Mouse (Mus musculus) thymus, postnatal 10 days (tissue): ENCODE measurements around the gene Bpifa6.
"Not testable (repeated sequence)": the region's sequence is repeated elsewhere in the genome, so short reads cannot be mapped to it uniquely, and the experiment has no call there.

Experiments used
- DNase-seq, 2 experiments: peaks; one replicate each; pipeline ENCODE4 v3.0.0; 2021; ENCODE audit warnings: low spot score in 2 of 2

The Bpifa6 gene

DNA sequence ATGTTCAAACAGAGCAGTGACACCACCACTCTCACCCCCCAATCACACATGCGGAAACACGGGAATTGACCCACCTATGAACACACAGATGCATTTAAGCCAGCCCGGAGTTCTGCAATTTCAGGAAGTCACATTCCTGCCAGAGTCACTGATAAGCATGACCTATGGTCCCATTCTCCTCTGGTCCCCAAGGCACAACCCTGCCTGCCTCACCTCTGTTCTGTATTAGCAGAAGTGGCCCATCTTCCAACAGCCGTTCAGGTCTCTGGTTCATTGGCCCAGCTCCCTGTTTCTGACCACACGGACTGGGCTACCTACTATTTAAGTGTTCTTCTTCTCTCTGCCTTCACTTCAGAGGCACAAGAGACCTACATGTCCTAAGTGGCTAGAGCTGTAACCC, at the start of gene Bpifa6:
TSS of gene Bpifa6 (plus strand) at position 364 of the 400 bp plus-strand sequence.
- DNase-seq = no peak

DNA sequence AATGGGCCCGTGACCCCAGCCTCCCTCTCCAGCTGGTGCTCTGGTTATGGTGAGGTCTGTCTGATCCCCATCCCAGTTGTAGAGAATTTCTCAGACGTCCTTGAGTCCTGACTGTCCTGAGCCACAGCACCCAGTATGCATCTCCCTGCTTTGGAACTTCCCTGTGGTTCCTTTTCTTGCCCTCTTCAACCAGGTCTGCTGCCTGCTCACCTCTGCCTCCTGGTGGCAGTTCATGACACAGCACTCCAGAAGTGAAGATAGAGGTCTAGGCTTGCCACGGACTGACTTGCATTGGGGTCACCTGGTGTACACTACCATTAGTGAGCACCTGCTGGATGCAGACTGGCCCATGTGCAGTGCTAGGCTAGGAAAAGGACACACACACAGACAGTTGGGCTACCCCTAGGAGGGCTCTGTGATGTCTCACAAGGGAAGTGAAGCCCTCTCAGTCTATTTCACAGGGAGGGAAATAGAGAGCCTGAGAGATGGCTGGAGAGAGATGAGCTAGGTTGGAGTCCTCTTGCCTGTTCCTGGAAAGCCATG, 44.8 kb upstream of the Bpifa6 start:
- peak; percentile 12 to 44 for DNase-seq

DNA sequence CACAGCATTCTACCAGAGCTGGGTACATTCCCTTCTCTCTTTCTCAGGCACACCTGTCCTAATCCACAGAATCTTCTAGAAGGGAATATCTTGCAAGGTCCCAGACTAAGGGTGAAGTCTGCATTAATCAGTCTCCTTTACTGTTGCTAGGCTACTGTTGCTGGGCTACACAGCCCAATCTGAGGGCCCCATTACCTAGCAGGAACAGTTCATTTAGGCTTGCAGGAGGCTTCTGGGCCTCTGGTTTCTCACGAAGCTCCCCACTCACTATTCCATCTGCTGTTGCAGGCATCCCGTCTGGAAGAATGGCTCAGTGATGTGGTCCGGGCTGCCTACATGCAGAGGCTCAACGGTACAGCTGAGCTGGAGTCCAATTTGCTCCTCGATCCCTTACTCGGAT, 43.6 kb upstream of the Bpifa6 start:
- DNase-seq = no peak

DNA sequence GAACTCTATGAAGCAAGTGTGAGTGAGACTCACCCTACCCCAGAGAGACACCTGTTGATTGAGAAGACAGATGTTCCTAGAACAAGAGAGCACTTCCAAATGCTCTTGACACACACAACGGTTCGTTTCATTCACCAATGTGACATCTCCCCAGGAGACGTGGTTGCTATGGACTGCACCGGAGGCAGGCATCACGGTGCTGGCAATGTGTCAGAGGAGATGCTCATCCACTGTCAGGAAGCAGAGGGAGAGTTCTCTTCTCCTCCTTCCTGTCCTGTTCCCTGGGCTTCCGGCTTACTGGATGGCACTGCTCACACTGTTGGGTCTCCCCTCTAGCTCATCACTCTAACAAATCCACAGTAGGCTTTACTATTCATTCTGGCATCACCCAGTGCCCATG, 41.4 kb upstream of the Bpifa6 start:
- no peak for DNase-seq

DNA sequence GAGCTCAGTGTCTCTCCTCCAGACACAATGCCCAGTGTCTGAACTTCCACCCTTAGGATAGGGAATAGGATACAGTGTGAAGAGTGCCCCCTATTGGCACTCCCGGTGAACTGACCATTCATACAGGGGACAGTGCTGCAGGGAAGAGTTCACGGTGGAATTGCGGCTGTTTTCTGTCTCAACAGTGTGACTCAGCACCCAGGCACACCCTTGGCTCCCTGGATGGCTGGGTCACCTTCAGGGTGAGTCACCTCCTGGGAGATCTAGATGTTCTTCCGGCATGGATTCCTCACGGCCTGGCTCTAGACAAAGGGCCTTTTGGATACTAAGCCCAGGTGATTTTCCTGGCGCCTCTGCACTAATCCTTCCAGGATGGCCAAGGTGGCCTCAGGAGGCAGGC, 39.4 kb upstream of the Bpifa6 start:
- DNase-seq = no peak

DNA sequence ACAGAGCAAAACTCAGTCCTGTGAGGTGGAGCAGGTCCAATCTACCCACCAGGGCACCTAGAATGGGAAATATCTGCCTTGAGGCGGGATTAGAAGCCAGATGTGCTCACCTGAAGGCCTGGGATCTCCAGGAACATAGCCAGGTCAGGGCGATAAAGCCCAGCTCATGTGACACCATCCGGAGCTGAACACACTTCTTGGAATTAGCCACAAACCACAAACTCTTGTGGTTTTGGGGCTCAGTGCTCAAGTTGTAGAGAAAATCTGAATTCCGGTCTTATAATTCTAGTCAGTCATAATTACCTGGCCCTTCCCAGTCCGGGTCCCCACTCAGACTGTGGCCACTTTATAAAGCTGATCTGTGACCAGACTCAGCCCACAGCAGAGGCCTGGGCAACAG, 36.9 kb upstream of the Bpifa6 start, which contains the start of gene Bpifb4:
TSS of gene Bpifb4 (plus strand) at position 370 of the 400 bp plus-strand sequence.
- no peak for DNase-seq

DNA sequence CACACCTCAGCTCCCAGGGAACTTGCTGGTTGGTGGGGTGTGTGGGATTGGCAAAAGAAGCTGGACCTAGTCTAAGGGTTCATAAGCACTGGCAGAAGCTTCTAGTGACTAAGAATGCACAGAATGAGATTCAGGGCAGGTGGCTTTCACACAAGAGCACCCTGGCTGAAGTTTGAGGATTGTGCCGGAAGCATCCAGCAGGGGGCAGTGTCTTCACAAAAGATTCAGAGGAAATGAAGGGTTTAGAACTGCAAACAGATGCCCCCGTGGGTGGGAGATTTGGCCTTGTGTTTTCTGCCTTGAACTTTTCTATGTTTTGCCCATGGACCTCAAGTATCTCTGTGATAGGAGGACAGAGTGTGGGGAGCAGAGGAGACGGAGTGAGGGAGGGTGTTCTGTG, 31.2 kb upstream of the Bpifa6 start:
- peak in 1 of 2 experiments; percentile 45 for DNase-seq

DNA sequence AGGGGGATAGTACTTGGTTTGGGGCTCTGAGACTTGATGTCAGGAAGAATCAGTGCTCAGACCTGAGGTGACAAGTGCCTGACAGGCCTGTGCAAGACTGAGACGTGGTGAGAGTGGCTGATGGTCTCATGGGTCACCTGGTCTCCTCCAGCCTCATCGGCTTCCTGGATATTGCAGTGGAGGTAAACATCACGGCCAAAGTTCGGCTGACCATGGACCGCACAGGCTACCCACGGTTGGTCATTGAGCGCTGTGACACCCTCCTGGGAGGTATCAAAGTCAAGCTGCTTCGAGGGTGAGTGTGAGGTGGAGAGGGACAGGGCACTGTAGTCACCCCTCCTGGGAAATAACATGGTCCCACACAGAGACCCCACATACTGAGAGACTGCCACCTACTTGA, 30.2 kb upstream of the Bpifa6 start:
- no peak for DNase-seq

DNA sequence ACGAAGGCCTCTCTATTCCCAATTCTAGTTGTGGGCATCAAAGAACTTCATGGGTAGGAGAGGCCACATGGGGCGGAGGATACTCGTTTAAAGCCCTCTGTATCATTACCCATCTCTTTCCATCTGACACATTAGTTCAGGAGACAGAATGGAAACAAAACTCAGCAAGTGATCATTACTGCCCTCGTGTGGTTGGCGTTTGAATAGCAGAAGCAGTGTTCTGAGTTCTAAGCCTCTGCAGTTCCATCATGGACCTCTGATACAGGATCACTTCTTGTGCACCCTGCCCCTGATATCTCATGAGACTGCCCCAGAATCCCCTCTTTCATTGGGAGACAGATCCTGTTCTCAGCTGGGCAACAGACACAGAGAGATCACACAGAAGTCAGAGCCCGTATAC, 21.8 kb upstream of the Bpifa6 start:
- peak; percentile 8 to 54 for DNase-seq

DNA sequence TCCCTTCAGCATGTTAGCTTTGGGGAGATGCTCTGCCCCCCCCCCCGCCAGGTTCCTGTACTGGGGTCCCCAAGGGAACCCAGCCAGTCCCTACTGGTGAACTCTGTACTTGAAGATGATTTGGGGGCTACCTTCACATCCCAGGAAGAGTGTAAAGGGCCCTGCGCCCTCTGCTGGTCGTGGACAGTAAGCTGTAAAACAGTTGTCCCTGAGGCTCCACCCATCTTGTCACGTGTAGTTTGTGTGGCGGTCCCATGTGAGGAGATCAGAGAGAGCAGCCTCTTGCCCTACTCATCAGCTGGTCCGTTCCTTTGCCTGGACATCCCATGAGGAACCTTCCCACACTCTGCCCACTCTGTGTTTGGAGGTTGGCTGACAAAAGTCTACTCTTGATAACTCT, 20.9 kb upstream of the Bpifa6 start:
- peak in 1 of 2 experiments; percentile 56 for DNase-seq

DNA sequence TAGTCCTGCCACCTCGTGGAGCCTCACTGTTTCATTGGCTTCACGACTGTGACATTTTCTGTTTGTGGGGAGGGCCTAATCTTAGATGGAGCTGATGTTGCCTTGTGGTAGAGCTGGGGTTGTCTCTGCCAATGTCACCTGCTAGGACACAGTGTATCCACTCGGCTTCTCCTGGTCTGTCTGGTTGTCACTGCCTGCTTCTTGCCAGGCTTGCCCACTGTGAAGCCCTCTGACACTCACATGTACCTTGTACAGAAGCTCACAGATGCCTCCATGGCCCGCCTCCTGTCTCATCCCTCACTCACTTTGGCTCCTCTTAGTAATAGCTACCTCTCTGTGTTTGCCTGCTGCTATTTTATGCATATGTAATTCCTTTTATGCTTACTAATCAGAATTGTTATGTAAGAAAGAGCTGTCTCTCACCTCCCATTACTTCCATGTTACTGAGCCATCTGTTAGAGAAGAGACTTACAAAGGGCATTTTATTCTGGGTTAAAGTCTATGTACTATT, 11.9 kb upstream of the Bpifa6 start:
- no peak for DNase-seq

DNA sequence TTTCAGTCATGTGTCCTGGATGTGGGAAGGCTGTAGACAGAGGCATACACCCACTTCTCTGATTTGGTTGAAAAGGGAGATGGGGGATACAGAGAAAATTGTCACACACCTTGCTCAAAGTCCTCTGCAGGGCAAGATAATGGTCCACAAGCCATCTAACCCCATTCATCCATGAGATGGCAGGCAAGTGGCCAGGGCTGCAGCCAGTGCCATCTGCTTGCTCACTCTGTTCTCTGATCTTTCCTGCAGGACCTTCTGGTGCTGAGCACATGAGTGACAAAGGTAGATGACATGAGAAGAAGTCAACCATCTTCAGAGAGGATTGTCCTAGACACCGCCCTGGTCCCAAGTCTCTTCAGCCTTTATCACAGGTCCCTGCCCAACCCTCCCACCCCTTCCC, 11.4 kb upstream of the Bpifa6 start:
- DNase-seq = no peak

DNA sequence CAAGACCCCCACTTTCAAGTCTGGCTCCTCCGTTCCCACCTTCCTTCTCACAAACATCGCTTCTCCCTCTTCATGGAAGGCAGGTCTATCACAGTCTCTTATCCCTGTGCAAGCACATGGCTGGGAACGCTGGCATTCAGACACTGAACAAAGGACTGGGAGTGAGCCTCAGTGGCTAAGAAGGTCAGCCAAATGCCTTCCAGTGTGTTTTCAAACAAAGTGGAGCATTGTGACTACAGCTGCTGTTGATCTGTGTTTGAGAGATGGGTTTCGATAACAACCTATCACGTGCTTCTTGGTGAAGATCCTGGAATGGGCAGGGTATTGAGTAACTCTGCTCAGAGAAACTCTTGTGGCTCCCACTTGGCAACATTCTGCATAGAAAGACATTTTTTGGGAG, 4.5 kb upstream of the Bpifa6 start:
- no peak for DNase-seq

DNA sequence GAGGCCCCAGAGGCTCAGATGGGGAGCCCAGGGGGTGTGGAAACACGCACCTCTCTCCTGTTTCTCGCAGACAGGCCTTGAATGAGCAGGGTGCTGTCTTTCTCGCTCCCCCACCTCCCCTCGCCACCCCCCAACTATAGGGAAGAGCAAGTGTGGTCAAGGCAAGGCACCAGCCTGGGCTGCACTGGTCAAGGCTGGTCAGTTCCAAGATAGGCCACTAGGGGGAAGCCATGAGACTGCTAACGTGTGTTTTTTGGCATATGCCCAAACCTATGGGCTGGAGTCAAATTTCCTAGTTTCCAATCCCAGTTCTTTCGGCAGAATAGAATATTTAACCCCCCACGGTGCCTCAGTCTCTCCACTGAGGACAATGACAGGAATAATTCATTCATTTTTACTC, 21.0 kb downstream of the Bpifa6 start:
- DNase-seq = peak; percentile 5 to 45

DNA sequence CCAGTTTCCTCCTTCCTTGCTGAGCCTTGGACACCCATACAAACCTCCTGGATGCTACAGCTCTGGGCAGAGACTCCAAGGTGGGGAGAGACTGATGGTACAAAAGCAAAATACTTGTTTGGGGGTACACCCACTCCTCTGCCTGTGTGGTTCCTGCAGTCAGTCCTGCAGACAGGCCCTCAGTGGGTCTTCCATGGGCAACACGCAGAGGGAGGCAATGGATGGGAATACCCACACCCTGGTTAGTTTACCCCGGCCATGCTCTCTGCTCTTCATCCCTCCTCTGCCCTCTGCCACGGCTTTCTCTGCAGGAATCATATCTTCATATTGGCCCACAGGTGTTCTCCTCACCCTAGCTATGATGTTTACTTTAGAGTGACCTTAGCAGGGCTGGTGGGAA, 25.8 kb downstream of the Bpifa6 start:
- DNase-seq = no peak

DNA sequence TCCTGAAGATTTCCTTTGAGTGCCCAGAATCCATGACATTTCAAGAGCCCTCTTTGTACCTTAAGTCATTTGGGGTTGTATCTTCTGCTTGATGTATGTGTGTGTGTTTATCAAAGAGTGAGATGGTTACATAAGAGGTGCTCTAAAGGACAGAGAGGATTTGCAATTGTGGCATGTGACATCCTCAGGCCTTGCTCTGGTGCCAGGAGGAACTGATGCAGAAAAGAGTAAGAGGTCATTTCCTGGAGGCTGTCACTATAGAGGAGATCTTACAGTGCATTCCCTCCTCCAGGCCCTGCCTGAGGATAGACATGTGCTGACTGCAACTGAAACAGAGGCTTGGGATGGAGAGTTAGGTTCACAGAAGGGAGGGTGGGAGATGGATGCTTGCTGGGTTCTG, 26.3 kb downstream of the Bpifa6 start:
- no peak for DNase-seq

DNA sequence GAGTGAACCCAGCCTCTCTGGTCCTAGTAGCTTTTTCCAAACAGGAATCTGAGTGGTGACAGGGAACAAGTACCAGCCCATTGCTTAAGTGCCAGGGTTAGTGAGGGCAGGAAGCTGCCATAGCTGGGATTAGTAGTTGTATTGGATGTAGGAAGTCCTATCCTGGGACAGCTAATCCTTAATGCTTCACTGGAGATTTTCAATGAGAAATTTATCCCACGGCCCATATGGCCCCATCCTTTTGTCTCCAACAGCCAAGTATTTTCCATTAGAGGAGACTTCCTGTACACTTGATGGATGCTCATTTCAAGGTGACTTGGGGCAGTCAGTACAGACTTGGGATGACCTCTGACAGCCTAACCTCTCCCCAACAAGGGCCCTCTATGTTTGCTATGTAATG, 29.7 kb downstream of the Bpifa6 start:
- no peak for DNase-seq

DNA sequence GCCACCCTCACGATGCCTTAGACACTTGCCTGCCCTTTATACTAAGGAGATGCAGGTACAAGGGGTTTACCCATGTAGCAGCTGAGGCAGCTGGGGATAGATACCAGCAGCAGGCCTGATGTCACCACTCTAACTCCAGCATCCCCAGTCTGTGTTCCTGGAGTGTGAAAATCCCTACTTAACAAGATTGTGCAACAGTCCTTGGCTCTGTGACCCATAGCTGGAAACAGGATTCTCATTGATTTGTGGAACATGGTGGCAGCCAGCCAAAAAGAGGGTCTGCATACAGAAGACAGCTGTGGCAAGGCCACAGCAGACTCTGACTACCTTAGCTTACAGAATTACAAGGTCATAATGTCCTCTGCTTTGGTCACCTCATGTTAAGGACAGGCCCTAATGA, 30.3 kb downstream of the Bpifa6 start:
- DNase-seq = no peak

DNA sequence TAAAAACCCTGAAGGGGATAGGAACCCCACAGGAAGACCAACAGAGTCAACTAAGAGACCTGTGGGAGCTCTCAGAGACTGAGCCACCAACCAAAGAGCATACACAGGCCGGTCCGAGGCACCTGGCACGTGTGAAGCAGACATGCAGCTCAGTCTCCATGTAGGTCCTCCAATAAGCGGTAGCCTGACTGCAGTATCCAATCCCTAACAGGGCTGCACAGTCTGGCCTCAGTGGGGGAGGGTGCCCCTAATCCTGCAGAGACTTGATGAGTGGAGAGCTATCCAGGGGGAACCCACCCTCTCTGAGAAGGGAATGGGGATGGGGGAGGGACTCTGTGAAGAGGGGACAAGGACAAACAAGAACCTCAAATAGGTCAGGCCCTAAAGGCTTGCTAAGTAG, 31.0 kb downstream of the Bpifa6 start:
- DNase-seq = no peak

DNA sequence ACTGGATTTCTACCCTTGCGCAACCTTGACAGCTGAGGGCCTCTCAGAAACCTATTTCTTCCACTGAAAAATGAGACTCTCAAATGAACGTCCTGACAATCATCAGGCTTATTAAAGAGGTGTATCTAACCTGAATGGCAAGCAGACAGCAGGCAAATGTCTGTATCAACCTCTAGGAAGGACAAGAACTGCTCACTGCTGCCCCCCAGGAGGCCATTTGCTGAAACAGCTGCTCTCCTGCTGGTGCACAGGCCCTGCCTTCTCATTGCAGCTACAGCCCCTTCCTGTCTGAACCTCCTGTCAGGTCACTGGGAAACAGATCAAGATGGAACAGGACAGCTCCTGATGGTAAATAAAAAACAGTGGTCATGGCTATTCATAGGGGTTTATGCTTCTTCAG, 31.6 kb downstream of the Bpifa6 start:
- DNase-seq = no peak

DNA sequence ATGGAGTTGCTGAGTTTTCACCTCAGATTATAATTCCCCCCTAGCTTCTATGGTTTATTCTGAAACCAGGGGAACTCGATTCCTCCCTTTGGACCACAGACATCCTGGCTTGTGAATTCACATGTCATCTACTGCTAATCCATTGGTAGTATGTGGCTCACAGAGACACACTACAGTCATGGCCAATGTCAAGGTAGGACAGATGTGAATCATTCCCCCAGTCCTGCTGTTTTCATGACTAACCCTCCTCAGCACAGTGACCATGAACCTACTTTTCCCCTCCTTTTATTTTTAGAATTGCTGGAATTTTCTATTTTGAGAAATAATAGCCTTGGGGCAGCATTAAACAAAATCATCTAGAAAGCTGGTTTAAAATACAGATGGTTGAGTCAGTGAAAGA, 32.6 kb downstream of the Bpifa6 start:
- DNase-seq = no peak

DNA sequence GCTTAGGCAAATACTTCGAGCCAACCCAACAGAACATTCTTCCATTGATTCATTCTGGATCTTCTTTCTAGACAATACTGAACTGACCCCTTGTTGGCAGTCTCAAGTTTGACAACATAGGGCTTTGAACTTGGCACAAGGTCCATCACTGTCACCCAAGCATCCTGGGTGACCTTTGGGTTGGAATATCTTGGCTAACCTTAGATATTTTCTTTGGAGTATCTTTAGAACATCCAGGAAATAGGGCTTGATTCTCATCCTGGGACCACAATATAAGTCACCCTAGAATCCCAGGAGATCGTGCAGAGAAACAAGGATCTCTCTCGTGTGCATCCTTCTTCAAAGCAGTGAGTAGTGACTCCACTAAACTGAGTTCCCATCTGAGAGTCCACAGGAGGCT, 33.2 kb downstream of the Bpifa6 start, which contains the start of gene Bpifa2:
TSS of gene Bpifa2 (plus strand) at position 301 of the 400 bp plus-strand sequence.
- DNase-seq = no peak

DNA sequence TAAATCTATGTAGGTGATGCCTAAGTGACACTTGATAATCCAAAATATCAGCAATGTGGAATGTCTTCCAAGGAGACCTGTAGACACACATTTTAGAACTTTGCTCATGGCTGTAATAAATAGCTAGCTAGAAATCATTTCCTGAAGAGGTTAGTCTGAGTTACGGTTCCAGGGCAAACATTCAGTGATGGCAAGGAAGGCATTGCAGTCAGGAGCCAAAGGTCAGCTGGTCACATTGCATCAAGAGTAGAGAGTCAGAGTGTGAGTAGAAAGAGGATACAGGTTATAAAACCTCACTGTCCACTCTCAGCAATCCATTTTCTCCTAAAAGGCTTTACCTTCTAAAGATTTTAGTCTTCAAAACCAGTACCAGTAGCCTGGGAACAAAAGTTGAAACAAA, 43.2 kb downstream of the Bpifa6 start:
- no peak for DNase-seq

DNA sequence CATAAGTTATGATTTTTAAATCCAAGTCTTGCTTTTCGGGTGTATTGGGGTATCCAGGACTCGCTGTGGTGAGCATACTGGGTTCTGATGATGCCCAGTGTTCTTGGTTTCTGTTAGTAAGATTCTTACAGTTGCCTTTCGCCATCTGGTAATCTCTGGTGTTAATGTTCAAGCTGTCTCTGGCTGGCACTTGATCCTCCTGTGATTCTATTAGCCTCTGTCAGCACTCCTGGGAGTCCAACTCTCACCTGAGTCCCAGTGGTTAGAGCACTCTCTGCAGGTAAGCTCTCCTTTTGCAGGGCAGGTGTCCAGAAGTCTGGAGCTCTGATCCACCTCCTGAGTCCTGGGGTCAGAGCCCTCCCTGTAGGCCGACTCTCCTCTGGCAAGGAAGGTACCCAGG, 49.9 kb downstream of the Bpifa6 start:
- DNase-seq = not testable (repeated sequence)
